Mouse (Mus musculus): ENCODE measurements around the gene Ankrd10. TPM values are rescaled to one million over a fixed set of nuclear protein-coding genes. Genes with fewer than 3 reads are reported as not detected.
A peak's percentile ranks its signal among the peaks of the same experiment; 100 is the strongest.
"Not testable (repeated sequence)": the region's sequence is repeated elsewhere in the genome, so short reads cannot be mapped to it uniquely, and the experiment has no call there.

Ankrd10 gene
- 76.2 and 79.3 TPM in 2 replicates for polyA plus RNA-seq (2015; fragmentation: Nextera tagmentation; extraction: Ambion mirVana)

DNA sequence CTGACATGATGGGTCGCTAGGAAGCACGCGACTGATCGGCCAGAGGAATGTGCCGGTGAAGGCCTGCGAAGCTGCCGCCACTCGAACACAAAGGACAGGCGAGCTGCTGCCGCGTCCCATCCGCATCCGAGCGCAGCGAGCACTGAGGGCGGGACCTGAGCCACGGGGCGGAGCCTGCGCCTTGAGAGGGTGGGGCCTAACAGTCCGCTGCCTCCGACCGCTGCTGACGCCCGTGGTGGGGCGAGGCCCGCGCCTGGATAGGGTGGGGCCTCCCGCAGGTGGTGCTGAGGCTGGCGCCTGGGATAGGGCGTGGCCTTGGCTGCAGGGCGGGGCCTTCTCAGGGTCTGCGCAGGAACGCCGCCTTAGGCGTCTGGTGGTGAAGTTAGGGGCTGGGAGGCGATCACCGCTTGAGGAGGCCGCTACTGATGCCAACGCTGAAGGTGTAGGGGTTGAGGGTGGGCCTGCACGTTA lies at the start of gene Ankrd10:
Gene Ankrd10, minus strand, starts transcription at position 147 of the 471 bp plus-strand sequence.
- no peaks in the 10 kb centered on the region for H3K9me3 ChIP-seq (ENCODE audit: control insufficient read depth, low read length)
- peaks cover 30% of the 10 kb centered on the region for H3K4me1 ChIP-seq (replicated peaks; ENCODE audit: control insufficient read depth, insufficient read depth, low read length)
- H3K9ac ChIP-seq (ENCODE audit: low read length) = peak within 1 kb of the TSS; percentile 95
- WGBS = under 1% methylated on average over 37 of the region's 40 CpGs
- no peaks in the 10 kb centered on the region for H3K27me3 ChIP-seq (ENCODE audit: control insufficient read depth, insufficient read depth, low read depth, low read length)
- H3K27ac ChIP-seq (ENCODE audit: low read length) = peak within 1 kb of the TSS; percentile 99
- H3K4me2 ChIP-seq (ENCODE audit: low read depth, low read length) = peak within 1 kb of the TSS; percentile 97
- peak; percentile 95 for ATAC-seq (ENCODE audit: low read depth)
- H3K36me3 ChIP-seq (ENCODE audit: control insufficient read depth, insufficient read depth, low read length) = peaks cover 8% of the 10 kb centered on the region
- H3K4me3 ChIP-seq (ENCODE audit: low read length) = peak within 1 kb of the TSS; percentile 98

GRCm38 (mm10) chr8:11684558-11684957 lies 49.0 kb upstream of the Ankrd10 start:
- H3K4me3 ChIP-seq (ENCODE audit: low read length) = no peak overlapping the region
- H3K9me3 ChIP-seq (ENCODE audit: control insufficient read depth, low read length) = no peaks in the 10 kb centered on the region
- no peak for ATAC-seq (ENCODE audit: low read depth)
- H3K27ac ChIP-seq (ENCODE audit: low read length) = no peak overlapping the region
- no peaks in the 10 kb centered on the region for H3K27me3 ChIP-seq (ENCODE audit: control insufficient read depth, insufficient read depth, low read depth, low read length)
- no peaks in the 10 kb centered on the region for H3K4me1 ChIP-seq (replicated peaks; ENCODE audit: control insufficient read depth, insufficient read depth, low read length)
- no peaks in the 10 kb centered on the region for H3K36me3 ChIP-seq (ENCODE audit: control insufficient read depth, insufficient read depth, low read length)
- no peak overlapping the region for H3K9ac ChIP-seq (ENCODE audit: low read length)
- H3K4me2 ChIP-seq (ENCODE audit: low read depth, low read length) = no peak overlapping the region
- 71% methylated on average over 7 of the region's 7 CpGs for WGBS

DNA sequence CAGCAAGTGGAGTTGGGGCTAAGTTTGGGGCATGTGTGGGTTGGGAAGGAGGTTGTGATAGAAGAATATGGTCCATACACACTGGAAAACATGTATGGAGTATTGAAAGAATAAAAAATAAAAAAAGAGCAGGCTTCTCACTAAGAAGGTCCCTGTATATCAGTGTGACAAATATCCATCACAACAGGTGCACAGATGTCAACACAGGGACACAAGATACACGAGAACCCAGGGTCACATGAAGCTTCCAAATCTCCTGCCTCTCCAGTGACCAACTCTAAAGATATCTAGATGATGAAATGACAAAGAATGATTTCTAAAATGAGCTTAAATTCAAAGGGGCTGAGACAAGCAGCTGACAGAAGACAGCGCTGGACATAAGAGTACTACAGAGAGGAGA lies 32.8 kb upstream of the Ankrd10 start:
- no peaks in the 10 kb centered on the region for H3K36me3 ChIP-seq (ENCODE audit: control insufficient read depth, insufficient read depth, low read length)
- H3K4me2 ChIP-seq (ENCODE audit: low read depth, low read length) = no peak overlapping the region
- H3K27ac ChIP-seq (ENCODE audit: low read length) = no peak overlapping the region
- no peak overlapping the region for H3K9ac ChIP-seq (ENCODE audit: low read length)
- H3K9me3 ChIP-seq (ENCODE audit: control insufficient read depth, low read length) = no peaks in the 10 kb centered on the region
- no peaks in the 10 kb centered on the region for H3K27me3 ChIP-seq (ENCODE audit: control insufficient read depth, insufficient read depth, low read depth, low read length)
- H3K4me1 ChIP-seq (replicated peaks; ENCODE audit: control insufficient read depth, insufficient read depth, low read length) = no peaks in the 10 kb centered on the region
- no peak overlapping the region for H3K4me3 ChIP-seq (ENCODE audit: low read length)
- no peak for ATAC-seq (ENCODE audit: low read depth)
- WGBS = 65% methylated on average over 2 of the region's 2 CpGs

- not testable (repeated sequence) for H3K27ac ChIP-seq (ENCODE audit: low read length); ATAC-seq (ENCODE audit: low read depth); H3K9ac ChIP-seq (ENCODE audit: low read length); H3K4me1 ChIP-seq (replicated peaks; ENCODE audit: control insufficient read depth, insufficient read depth, low read length); H3K9me3 ChIP-seq (ENCODE audit: control insufficient read depth, low read length); H3K36me3 ChIP-seq (ENCODE audit: control insufficient read depth, insufficient read depth, low read length); H3K4me3 ChIP-seq (ENCODE audit: low read length); H3K4me2 ChIP-seq (ENCODE audit: low read depth, low read length); H3K27me3 ChIP-seq (ENCODE audit: control insufficient read depth, insufficient read depth, low read depth, low read length)
- 78% methylated on average over 20 of the region's 20 CpGs for WGBS
These were observed 30.6 kb upstream of the Ankrd10 start for GRCm38 (mm10) chr8:11666023-11666716.

DNA sequence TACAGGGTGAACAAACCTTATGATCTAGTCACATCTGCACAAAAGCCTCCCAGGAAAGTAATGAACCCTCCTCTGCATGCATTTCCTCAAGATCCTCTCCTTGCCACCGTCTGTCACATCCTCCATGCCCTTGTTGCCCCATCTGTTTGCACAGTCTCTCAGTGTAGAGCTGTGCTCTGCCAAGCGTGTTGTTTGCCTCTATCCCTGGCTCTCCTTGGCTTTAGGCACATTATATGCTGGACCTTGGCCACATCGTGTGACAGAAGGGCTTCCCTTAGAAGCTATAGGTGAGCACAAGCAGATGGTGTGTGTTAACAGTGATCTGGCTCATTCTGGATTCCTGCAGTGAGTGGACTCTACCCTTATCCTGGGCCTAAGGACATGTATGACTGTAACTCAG lies 26.4 kb upstream of the Ankrd10 start:
- H3K36me3 ChIP-seq (ENCODE audit: control insufficient read depth, insufficient read depth, low read length) = no peaks in the 10 kb centered on the region
- H3K4me2 ChIP-seq (ENCODE audit: low read depth, low read length) = no peak overlapping the region
- no peak overlapping the region for H3K4me3 ChIP-seq (ENCODE audit: low read length)
- ATAC-seq (ENCODE audit: low read depth) = no peak
- WGBS = 61% methylated on average over 3 of the region's 3 CpGs
- no peaks in the 10 kb centered on the region for H3K9me3 ChIP-seq (ENCODE audit: control insufficient read depth, low read length)
- H3K4me1 ChIP-seq (replicated peaks; ENCODE audit: control insufficient read depth, insufficient read depth, low read length) = no peaks in the 10 kb centered on the region
- H3K9ac ChIP-seq (ENCODE audit: low read length) = no peak overlapping the region
- no peaks in the 10 kb centered on the region for H3K27me3 ChIP-seq (ENCODE audit: control insufficient read depth, insufficient read depth, low read depth, low read length)
- H3K27ac ChIP-seq (ENCODE audit: low read length) = no peak overlapping the region

DNA sequence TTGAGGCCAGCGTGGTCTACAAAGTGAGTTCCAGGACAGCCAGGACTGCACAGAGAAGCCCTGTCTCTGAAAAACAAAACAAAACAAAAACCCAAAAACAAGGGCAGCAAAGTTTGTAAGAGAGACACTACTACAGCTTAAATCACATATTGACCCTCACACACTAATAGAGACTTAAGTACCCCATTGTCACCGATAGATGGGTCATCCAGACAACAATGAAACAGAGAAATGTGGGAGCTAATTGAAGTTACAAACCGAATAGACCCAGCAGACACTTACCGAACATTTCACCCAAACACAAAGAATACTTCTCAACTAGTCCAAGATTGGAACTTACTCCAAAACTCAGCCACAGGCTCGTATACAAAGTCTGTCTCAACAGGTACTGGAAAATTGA lies 14.5 kb upstream of the Ankrd10 start:
- Histone ChIP-seq H3K4me1 (replicated peaks; ENCODE audit: control insufficient read depth, insufficient read depth, low read length) (no peaks in the 10 kb centered on the region), H3K4me2 (ENCODE audit: low read depth, low read length) (no peak overlapping the region), H3K9me3 (ENCODE audit: control insufficient read depth, low read length) (no peaks in the 10 kb centered on the region), H3K27ac (ENCODE audit: low read length) (no peak overlapping the region), H3K27me3 (ENCODE audit: control insufficient read depth, insufficient read depth, low read depth, low read length) (no peaks in the 10 kb centered on the region), H3K36me3 (ENCODE audit: control insufficient read depth, insufficient read depth, low read length) (no peaks in the 10 kb centered on the region), H3K9ac (ENCODE audit: low read length) (no peak overlapping the region), H3K4me3 (ENCODE audit: low read length) (no peak overlapping the region)
- 83% methylated on average over 5 of the region's 5 CpGs for WGBS
- ATAC-seq (ENCODE audit: low read depth) = no peak

DNA sequence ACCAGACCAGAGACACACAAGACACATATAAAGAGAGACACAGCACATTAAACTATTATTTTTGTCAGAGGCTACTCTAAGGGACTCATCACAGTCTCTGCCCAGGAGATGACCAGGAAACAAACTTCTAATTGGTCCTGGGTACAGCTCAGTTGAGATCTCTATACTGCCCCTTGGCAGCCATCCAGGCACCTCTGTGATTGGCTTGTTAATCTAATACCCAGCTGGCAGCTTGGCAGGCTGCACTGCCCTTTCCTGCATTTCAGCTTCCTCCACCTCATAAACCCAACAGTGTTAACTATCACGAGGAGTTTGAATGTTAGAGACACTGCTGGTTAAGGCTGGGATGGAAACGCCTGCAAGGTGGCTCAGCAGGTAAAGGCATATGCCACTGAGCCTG lies 7.6 kb upstream of the Ankrd10 start:
- H3K9ac ChIP-seq (ENCODE audit: low read length) = no peak overlapping the region
- H3K27ac ChIP-seq (ENCODE audit: low read length) = no peak overlapping the region
- no peaks in the 10 kb centered on the region; the same call in 1 of the 2 replicates for H3K4me1 ChIP-seq (replicated peaks; ENCODE audit: control insufficient read depth, insufficient read depth, low read length)
- no peak overlapping the region for H3K4me3 ChIP-seq (ENCODE audit: low read length)
- no peaks in the 10 kb centered on the region for H3K9me3 ChIP-seq (ENCODE audit: control insufficient read depth, low read length)
- H3K4me2 ChIP-seq (ENCODE audit: low read depth, low read length) = no peak overlapping the region
- no peaks in the 10 kb centered on the region for H3K36me3 ChIP-seq (ENCODE audit: control insufficient read depth, insufficient read depth, low read length)
- H3K27me3 ChIP-seq (ENCODE audit: control insufficient read depth, insufficient read depth, low read depth, low read length) = no peaks in the 10 kb centered on the region
- WGBS = 63% methylated on average over 2 of the region's 2 CpGs
- no peak for ATAC-seq (ENCODE audit: low read depth)

DNA sequence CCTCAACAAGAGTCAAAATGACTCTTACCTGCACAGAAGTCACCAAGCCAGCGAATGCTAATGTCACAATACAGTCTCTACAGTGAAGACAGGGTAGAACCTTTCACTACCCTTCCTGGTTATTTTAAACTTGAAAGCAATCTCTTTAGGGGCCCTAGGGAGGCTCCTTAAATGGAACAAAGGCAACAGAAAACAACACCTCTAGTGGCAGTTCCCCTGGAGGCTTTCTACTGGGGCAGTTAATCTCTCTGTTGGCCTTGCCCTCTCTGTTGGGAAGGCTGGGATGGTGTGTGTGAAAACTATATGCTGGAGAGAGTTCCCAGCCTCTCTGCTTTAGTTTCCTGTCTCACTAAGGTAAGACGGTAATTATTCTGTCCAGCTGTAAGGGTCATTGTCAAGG lies 5.0 kb upstream of the Ankrd10 start:
- peaks cover 6% of the 10 kb centered on the region for H3K4me1 ChIP-seq (replicated peaks; ENCODE audit: control insufficient read depth, insufficient read depth, low read length)
- H3K4me2 ChIP-seq (ENCODE audit: low read depth, low read length) = no peak overlapping the region
- no peaks in the 10 kb centered on the region for H3K36me3 ChIP-seq (ENCODE audit: control insufficient read depth, insufficient read depth, low read length)
- WGBS = 47% methylated on average over 2 of the region's 2 CpGs
- H3K27ac ChIP-seq (ENCODE audit: low read length) = no peak overlapping the region
- H3K9me3 ChIP-seq (ENCODE audit: control insufficient read depth, low read length) = no peaks in the 10 kb centered on the region
- no peak overlapping the region for H3K4me3 ChIP-seq (ENCODE audit: low read length)
- no peaks in the 10 kb centered on the region for H3K27me3 ChIP-seq (ENCODE audit: control insufficient read depth, insufficient read depth, low read depth, low read length)
- no peak for ATAC-seq (ENCODE audit: low read depth)
- no peak overlapping the region for H3K9ac ChIP-seq (ENCODE audit: low read length)

DNA sequence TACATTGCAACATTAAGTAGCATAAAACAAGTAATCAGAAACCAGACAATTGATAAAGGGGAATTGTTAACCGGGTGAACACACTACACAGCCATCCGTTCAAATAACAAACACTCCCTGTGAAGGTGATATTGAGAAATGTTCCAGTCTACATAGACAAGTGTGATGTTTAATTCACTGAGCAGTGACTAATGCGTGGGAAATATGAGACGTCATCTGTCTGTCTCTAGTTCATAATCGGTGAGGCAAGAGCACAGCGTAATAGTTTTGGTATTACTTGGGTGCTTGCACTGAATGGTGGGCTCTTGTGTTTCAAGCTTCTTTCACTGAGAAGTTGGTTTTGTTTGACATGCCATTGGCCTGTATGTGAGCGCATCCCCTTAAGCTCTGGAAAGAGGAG lies 2.0 kb upstream of the Ankrd10 start:
- Histone ChIP-seq H3K4me1 (replicated peaks; ENCODE audit: control insufficient read depth, insufficient read depth, low read length) (peaks cover 24% of the 10 kb centered on the region), H3K27me3 (ENCODE audit: control insufficient read depth, insufficient read depth, low read depth, low read length) (no peaks in the 10 kb centered on the region), H3K27ac (ENCODE audit: low read length) (no peak overlapping the region), H3K4me2 (ENCODE audit: low read depth, low read length) (no peak overlapping the region), H3K4me3 (ENCODE audit: low read length) (no peak overlapping the region), H3K9ac (ENCODE audit: low read length) (no peak overlapping the region), H3K9me3 (ENCODE audit: control insufficient read depth, low read length) (no peaks in the 10 kb centered on the region), H3K36me3 (ENCODE audit: control insufficient read depth, insufficient read depth, low read length) (no peaks in the 10 kb centered on the region)
- WGBS = 85% methylated on average over 7 of the region's 7 CpGs
- no peak for ATAC-seq (ENCODE audit: low read depth)
